Mouse (Mus musculus) CH12F3 (cell line): ENCODE results near the gene Krt20.

Source experiments
- in situ Hi-C: fragments of 300-500 bp; cut with MboI; formaldehyde crosslinking; loops from 2 replicates; pipeline ENCODE4 v1.14.3; 2020; ENCODE audit warnings: low sequenced_read_pairs

The Krt20 gene

DNA sequence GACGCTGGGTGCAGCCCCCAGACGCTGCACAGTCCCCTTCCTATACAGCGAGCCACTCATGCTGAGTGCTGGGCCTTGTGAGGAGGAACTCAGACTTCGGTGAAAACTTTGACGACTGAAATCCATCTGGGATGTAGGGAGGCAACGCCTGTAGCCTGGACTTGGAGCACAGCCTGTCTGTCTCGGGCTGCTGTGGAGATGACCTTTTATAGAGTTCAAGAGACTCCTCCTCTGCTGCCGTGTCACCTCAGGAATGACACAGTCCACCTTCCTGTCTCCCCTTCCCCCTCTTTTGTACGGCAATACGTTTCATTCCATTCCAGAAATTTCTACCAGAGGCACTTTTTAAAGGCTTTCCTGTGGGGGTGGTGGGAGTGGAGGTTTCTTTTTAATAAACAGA is at the start of gene Krt20:
TSS of gene Krt20 (minus strand) at position 179 of the 400 bp plus-strand sequence.
- in situ Hi-C loops = no loop called here

DNA sequence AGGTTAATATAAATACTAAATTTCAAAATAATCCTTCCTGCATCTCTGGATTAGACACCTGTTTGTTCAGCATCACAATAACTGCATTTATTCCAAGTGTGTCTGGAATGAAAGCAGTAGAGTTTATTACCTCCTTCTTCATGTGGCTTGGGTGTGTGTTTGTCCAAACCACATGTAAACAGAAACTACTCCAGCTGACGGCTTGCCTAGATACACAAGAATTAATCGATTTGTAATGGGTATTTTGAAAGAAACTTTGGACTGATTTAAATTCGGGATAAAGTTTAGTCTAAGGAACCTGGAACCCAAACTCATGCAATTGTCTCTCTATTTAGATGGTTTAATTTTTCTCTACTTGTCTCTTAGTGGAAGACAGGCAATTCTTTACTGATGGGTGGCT is 37.0 kb upstream of the Krt20 start:
- in situ Hi-C loops = no loop called here

DNA sequence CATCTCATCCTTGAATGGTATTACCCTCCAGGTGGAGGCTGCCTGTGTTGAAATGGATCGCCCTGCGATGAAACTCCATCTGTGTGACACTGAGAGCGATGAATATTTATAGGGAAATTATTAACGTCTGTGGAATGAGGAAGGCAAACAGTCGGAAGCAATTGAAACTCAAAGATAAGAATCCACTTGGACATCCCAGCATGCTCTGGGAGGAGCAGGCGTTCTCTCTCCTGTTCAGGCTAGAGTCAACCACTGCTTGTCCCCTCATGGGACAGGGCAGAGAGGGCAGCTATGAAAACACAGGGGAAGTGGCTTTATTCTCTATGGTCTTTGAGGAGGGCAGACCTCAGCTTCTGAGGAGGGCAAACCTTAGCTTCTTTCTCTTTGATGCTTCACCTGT is 35.5 kb upstream of the Krt20 start:
- in situ Hi-C loops = no loop called here

DNA sequence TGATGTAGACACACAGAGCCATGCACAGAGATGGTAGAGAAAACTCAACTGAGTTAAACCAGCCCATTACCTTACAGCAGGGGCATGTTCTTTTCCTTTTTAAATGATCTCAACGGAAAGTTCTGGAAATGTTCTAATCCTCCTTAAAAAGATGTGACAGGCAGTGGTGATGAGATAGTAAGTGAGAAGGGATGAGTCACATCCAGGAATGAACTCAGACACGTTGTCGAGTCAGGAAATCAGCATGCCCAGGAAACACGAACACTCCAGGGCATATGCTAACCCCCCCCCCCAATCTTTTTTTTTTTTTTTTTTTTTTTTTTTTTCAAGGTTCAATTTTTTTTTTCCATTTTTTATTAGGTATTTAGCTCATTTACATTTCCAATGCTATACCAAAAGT is 34.5 kb upstream of the Krt20 start:
- in situ Hi-C loops = no loop called here

DNA sequence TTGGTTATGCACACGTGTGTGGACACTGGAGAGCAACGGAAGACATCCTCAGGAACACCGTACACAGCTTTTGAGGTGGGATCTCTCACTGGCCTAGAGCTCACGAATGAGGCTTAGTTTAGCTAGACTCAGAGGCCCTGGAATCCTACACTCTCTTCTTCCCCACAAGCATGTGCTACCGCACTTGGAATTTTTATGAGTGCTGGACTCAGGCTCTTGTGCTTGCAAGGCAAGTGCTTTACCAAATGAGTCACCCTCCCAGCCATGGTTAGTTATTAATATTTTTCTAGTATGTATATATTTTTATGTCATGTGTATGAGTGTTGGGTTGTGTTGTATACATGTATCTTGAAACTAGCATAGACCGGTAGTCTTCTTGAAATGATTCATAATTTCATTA is 34.0 kb upstream of the Krt20 start:
- in situ Hi-C loops = no loop called here

DNA sequence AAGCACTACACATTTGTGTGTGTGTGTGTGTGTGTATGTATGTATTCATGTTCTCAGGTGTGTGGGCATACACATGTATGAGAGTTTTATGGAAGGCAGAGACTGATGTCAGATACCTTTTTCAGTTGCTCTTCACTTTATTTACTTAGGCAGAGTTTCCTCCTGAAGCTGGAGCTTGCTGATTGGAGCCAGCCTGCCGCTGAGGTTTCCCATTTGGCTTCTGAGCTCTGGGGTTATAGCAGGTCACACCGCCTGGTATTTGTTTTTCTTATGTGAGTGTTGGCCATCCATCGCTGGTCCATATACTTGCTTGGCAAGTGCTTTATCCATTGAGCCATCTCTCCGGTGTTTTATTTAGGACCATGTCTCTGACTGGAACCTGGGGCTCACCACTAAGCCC is 31.3 kb upstream of the Krt20 start:
- in situ Hi-C loops = loop anchor here (10.0 kb wide), 1 partner anchor 826 kb away; no protein-coding TSS in a partner anchor

DNA sequence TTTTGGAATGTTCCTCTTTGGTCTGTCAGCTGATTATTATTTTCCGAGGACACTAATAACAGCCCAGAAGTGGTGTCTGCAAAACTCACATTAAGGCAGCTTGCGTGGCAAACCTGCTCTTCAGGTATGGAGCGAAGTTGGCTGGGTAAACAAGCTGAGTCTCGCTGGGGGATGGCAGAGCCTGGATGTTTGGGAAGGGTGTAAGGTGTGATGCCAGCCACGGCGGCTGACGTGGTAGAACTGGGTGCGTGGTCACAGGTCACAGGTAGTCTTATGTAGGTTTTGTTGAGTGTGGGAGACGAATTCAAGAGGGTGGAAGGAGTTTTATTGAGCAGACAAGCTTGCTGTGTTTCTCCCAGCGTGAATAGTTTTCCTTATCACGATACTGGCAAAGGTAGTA is 30.6 kb upstream of the Krt20 start:
- in situ Hi-C loops = loop anchor here (10.0 kb wide), 1 partner anchor 826 kb away; no protein-coding TSS in a partner anchor

DNA sequence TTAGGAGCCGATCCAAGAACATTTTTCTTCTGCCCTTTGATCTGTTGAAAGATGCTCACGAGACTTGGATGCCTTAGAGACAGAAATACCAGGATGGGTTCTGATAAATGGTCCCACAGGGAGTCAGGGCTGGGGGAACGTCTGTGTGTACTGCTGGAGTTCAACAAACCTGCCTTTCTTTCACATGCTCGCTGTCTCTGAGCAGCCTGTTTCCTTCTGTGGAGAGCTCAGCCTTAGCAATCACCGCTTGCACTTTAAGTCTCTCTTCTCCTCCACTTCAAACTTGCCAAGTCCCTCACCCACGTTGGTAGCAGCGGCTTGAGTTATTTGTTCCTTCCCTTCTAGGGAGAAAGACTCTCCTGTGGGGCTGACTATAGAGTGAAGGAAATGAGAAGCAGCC is 28.4 kb upstream of the Krt20 start:
- in situ Hi-C loops = loop anchor here (10.0 kb wide), 1 partner anchor 828 kb away; no protein-coding TSS in a partner anchor

DNA sequence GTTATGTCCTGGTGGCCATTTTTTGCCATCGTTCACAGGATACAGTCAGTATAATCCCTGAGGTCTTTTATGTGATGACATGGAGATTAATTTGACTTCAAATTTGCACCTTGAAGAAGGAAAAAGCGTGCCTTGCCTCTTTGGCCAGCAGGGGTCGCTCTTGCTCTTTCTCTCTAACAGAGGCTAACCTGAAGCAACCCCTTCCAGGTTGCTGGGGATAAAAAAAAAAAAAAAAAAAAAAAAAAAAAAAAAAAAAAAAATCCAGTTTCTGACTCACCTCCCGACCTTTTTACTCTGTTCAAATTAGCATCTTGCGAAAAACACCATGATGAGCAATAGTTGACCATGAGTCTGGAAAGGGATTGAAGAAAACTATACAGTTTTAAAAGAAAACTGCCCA is 26.9 kb upstream of the Krt20 start:
- in situ Hi-C loops = loop anchor here (10.0 kb wide), 1 partner anchor 830 kb away; no protein-coding TSS in a partner anchor

DNA sequence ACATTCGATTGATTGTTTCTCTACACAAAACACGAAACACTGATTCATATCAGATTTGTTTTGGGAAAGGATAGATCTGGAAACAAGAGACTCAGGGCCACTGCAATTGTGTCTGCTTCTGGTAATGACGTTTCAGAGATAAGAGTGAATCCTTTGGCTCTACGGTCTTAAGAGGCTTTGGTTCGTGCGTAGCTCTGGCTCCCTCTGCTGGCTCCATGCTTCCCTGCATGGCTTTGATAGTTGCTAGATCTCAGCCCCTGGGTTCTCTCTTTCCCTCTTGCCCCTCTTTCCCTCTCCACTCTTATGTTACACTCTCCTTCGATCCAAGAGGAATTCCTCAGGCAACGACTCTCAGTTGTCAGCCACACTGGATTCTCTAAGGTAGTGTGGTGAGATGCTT is 25.2 kb upstream of the Krt20 start:
- in situ Hi-C loops = loop anchor here (10.0 kb wide), 1 partner anchor 832 kb away; no protein-coding TSS in a partner anchor

DNA sequence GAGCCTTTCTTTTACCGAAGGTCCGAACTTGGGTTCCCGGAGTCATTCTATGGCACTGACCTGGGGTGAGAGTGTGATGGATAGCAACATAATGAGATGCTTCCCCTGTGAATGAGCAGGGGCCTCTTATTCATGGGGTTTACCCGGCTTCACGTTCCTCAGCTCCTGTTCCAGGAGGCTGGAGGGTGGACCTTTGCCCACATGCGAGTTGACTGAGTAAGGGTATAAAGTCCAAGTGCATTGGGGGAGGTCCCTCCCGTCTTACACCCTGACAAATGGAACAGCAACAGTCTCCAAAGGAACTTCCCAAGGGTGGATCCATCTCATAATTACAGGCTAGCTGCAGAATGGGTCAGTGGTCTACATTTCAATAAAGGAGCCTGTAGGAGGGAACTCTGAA is 23.8 kb upstream of the Krt20 start:
- in situ Hi-C loops = loop anchor here (10.0 kb wide), 1 partner anchor 833 kb away; no protein-coding TSS in a partner anchor

DNA sequence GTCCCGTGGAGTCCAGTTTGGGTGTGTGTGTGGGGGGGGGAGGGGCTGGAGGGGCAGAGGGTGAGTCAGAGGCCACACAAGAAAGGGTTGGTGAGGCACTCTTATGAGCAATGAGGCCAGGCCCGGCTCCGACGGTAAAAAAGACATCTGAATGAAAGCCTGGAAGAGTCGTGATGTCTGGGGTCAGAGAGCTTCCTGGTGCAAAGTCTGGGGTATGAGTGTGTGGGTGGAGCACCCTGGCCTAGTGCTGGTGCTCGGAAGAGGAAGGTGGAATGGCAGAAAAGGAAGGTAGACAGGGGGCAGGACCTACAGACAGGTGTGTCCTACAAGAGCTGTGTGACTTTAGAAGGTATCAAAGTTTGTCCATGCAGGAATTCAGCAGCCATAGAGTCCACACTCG is 20.9 kb upstream of the Krt20 start:
- in situ Hi-C loops = no loop called here

DNA sequence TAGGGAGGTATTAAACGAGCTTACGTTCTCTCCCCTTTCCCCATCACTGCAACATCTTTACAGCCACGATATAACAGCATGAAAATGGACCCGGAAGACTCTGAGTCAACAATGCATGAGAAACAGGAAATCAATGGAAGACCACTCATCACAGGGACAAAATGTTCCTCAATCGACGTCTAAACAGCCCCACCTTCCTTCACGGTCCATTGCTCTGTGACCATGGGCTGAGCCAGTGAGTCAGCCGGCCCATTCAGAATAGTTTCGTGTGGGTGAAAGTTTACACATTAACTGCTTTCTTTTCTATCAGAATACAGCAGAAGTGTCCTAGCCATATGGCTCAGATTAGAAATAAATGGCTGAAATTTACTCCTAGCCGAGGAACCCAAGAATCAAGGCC is 16.8 kb upstream of the Krt20 start:
- in situ Hi-C loops = no loop called here

DNA sequence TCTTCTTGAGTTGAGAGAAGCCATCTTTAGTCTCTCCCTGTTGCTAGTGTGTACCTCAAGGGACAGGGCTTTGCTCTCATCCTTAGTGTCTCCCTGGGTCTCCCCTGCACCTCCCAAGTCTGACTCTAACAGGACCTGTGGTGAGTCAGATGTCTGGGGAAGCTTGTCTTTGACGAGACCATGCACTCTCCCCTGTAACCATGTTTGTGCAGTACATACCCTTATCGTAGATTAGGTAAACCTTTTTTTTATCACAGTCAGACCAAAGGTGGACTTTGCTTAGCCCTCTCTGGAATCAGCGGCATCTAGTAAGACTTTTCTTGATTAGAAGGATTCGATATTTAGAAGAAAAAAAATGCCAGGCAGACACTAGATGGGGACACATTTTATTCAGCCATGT is 16.1 kb upstream of the Krt20 start:
- in situ Hi-C loops = no loop called here

DNA sequence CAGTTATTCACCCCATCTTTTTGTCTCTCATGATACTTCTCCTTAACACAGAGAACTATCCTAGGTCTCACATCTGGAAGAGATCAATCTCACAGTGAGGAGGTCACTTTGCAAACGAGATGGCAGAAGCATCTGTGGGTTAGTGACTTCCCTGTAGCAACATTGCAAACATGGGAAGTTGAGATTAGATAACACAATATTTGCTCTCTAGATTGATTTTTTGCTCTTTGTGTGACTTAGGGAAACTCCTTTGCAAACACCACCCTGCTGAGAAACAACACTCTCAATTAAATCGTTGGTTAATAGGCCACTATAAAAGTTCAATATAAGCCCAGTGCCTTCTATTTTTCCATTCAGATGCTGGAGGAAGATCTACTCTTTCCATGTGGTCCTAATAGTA is 10.8 kb upstream of the Krt20 start:
- in situ Hi-C loops = no loop called here

DNA sequence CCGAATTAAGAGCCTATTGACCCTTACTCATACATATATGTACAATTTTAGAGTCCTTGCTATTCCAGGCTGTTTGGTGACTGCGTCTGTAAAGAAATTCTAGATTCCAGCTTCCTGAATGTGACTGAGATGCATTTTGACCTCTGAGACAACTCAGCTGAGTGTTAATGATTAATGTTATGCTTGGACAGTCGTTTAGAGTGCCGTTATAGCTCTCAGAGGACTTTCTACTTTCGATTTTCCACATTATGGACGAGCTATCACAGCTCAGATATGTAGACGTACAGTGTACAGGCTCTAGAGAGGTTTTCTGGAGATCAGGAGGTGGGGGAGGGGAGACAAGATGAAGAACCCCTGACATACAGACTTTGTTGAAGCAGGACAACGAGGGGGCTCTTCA is 3.3 kb upstream of the Krt20 start:
- in situ Hi-C loops = no loop called here

DNA sequence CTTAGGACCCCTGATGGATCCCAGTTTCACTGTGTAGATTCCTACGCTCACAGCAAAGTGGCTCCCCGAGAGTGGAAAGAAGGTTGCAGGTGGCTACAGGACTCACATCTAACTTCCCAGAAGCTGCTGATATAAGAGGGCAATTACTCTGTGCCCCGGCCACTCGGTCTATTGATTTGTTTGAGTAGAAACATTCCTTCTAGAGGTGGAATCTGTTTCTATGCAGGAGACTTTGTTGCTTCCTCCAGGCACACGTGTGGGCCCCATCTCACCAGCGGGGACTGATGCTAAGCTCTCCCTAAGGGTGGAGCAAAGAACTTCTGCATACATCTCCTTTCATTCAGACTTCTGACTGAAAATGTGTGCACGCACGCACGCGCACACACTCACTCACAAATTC is 1.5 kb upstream of the Krt20 start:
- in situ Hi-C loops = no loop called here

DNA sequence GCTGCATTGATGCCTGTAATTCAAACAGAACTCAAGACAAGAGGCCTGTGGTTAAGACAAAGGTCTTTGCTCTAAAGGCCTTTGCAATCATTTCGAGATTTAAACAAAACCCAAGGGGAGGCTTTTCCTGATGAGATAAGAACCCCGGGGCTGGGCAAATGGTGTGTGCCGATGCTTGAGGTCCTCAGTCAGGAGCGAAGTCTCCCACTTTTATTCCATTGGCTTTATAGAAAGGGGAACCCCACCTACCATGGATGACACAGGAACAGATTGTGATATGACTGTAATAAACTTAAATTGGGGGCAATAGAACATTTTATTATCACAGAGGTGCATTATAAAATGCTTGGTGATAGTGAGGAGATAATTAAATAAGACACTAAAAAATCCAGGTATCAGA is 1.3 kb downstream of the Krt20 start:
- in situ Hi-C loops = no loop called here

DNA sequence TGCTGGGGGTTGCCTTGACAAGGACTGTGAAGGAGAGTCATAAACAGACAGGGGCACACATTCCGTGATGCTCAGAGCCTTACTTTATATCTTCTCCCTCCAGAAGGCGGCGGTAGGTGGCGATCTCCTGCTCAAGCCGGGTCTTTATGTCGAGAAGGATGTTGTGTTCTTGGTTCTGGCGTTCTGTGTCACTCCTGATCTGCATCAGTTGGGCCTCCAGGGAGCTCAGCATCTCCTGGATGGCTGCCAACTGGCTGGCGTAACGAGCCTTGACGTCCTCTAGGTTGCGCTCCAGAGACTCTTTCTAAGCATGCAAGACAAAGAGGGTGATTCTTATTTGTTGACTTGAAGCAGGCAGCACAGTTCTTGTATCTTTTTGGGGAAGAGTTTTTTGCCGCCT is 7.3 kb downstream of the Krt20 start:
- in situ Hi-C loops = no loop called here

DNA sequence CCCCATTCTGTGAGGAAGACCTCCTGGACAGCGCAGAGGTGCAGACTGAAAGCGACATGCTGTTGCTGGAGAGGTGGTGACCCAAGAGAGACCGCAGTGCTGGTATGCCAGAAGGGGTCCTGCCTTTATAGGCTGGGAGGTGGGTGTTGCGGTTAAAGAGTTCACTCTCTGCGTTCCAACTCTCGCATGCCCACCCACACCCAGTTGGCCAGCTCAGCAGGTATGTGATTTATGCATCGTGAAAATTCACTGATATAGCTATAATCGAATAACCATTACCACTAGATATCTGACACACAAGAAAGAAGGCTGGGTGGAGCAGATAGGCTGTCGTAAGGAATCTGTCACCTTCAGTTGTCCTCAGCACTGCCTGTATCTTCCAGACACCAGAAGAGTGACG is 15.8 kb downstream of the Krt20 start, which contains the start of gene Krt12:
TSS of gene Krt12 (minus strand) at position 101 of the 400 bp plus-strand sequence.
- in situ Hi-C loops = no loop called here

DNA sequence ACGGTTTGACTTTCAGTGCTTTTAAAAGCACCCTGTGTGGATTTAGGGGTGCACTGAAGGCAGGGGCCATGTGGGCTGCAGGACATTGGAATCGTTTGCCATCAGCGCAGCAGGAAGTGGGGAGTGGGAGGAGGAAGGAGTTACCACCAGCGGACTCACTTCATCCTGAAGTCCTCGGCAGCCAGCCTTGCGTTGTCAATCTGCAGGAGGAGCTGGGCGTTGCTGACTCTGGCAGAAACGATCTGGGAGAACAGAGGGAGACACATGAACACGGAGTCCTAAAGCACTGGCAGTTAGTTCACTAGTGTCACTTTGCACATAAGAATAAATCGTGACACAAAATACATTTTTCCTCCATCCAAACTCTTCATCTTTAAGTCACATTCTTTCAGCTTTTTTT is 17.4 kb downstream of the Krt20 start:
- in situ Hi-C loops = no loop called here

DNA sequence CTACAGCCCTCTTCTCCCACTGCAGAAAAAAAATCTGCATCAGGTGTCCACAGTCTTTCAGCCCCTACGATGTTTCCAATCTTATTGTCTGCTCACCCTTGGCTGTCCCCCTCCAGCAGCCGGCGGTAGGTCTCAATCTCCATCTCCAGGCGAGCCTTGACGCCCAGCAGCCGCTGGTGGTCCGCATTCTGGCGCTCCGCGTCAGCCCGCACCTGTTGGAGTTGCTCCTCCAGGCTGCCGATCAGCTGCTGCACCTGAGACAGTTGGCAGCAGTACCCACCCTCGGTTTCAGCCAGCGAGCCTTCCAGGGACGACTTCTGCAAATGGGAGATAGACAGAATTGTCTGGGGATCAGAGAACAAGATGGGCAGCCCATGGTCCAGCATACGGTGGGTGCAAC is 20.1 kb downstream of the Krt20 start:
- in situ Hi-C loops = no loop called here

DNA sequence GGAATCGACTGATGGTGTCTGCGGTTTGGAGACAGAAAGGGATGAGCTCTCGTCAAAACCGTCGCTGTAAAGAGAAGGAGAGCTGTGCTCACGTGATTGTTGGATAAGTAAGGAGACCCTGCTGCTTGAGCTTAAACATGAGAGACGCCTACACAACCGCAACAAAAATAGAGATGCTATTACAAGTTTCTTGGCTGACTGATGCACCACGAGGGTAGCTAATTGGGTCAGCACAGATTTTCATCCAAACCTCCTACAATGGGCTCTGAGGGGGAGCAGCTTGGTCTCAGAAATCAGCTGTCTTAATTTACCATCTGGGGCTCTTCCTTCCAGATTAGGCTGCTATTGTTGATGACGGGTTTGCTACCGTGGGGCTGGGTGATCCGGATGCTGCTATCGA is 21.0 kb downstream of the Krt20 start:
- in situ Hi-C loops = no loop called here
